Mouse (Mus musculus) limb, embryonic 11.5 days (tissue): ENCODE measurements around the gene Irf4. TPM values are rescaled to one million over a fixed set of nuclear protein-coding genes. Genes with fewer than 3 reads are reported as not detected.

Experiments
- ATAC-seq: fragments of 200-750 bp; cut with Nextera tagmentation; 2 replicates; pipeline ENCODE4 v1.8.0; 2017; ENCODE audit warnings: low read depth; ENCODE audit not compliant: insufficient number of reproducible peaks, low FRiP score, low TSS enrichment
- DNase-seq: peaks from one replicate; pipeline ENCODE4 v3.0.0-alpha.2; 2015; ENCODE audit warnings: low spot score
- H3K27ac ChIP-seq: fragments of 300-500 bp; sonication (generic); replicated peaks from 2 replicates; pipeline ENCODE4 v1.5.1; 2014; ENCODE audit warnings: low read depth, mild to moderate bottlenecking, low read length
- H3K27me3 ChIP-seq: fragments of 300-500 bp; sonication (generic); 2 replicates; pipeline ENCODE4 v1.6.1; 2014; ENCODE audit warnings: mild to moderate bottlenecking, low read length, mixed read lengths; ENCODE audit not compliant: control insufficient read depth, insufficient read depth
- H3K36me3 ChIP-seq: fragments of 300-500 bp; sonication (generic); 2 replicates; pipeline ENCODE4 v1.6.1; 2014; ENCODE audit warnings: mild to moderate bottlenecking, low read length, moderate library complexity, mixed read lengths; ENCODE audit not compliant: control insufficient read depth, insufficient read depth
- H3K4me1 ChIP-seq: fragments of 300-500 bp; sonication (generic); 2 replicates; pipeline ENCODE4 v1.6.1; 2014; ENCODE audit warnings: low read length, mixed read lengths; ENCODE audit not compliant: control insufficient read depth, insufficient read depth
- H3K4me2 ChIP-seq: fragments of 300-500 bp; sonication (generic); 2 replicates; pipeline ENCODE4 v1.6.1; 2014; ENCODE audit warnings: low read depth, mild to moderate bottlenecking, moderate library complexity; ENCODE audit not compliant: severe bottlenecking
- H3K4me3 ChIP-seq: fragments of 300-500 bp; sonication (generic); 2 replicates; pipeline ENCODE4 v1.5.1; 2014; ENCODE audit warnings: low read depth, low read length
- H3K9ac ChIP-seq: fragments of 300-500 bp; sonication (generic); 2 replicates; pipeline ENCODE4 v1.6.1; 2014; ENCODE audit warnings: mild to moderate bottlenecking, low read length
- H3K9me3 ChIP-seq: fragments of 300-500 bp; sonication (generic); 2 replicates; pipeline ENCODE4 v1.6.1; 2016; ENCODE audit warnings: low read length; ENCODE audit not compliant: control insufficient read depth
- WGBS: fragments of 180-500 bp; shearing (Covaris S2); extraction: QIAGEN DNeasy Blood & Tissue Kit; methylation state at CpG from one replicate; pipeline ENCODE4 v1.1.7; 2014; 5-methylcytosine and 5-hydroxymethylcytosine counted together
- polyA plus RNA-seq: library from polyadenylated mRNA; unstranded; fragments of >200 nt; fragmentation: Nextera tagmentation; extraction: Ambion mirVana; gene quantifications from 2 replicates; pipeline ENCODE4 v1.2.1, GENCODE M21; 2014

The Irf4 gene
- polyA plus RNA-seq, 1 experiment from 2014 or later = not detected

GRCm38 (mm10) chr13:30715060-30715459 is 34.0 kb upstream of the Irf4 start:
- H3K4me2 ChIP-seq = no peak overlapping the region
- H3K27me3 ChIP-seq = no peaks in the 10 kb centered on the region
- no peaks in the 10 kb centered on the region for H3K9me3 ChIP-seq
- H3K4me3 ChIP-seq = no peak overlapping the region
- ATAC-seq (no peak), DNase-seq (no peak)
- no peak overlapping the region for H3K9ac ChIP-seq
- no peaks in the 10 kb centered on the region for H3K4me1 ChIP-seq
- WGBS = 86% methylated on average over 7 of the region's 7 CpGs
- H3K36me3 ChIP-seq = no peaks in the 10 kb centered on the region
- H3K27ac ChIP-seq = no peak overlapping the region

- no peak overlapping the region for H3K4me3 ChIP-seq
- ATAC-seq = no peak
These were observed 33.5 kb upstream of the Irf4 start for GRCm38 (mm10) chr13:30715573-30715972.

GRCm38 (mm10) chr13:30716611-30717010 is 32.4 kb upstream of the Irf4 start:
- Histone ChIP-seq H3K27me3 (no peaks in the 10 kb centered on the region), H3K4me2 (no peak overlapping the region), H3K9ac (no peak overlapping the region), H3K27ac (no peak overlapping the region), H3K36me3 (no peaks in the 10 kb centered on the region), H3K4me3 (no peak overlapping the region), H3K4me1 (no peaks in the 10 kb centered on the region), H3K9me3 (no peaks in the 10 kb centered on the region)
- WGBS = 77% methylated on average over 5 of the region's 5 CpGs
- no peak for DNase-seq
- ATAC-seq = no peak

More at GRCm38 (mm10) chr13:30715573-30715972, 33.5 kb upstream of the Irf4 start:
- H3K9ac ChIP-seq = no peak overlapping the region
- H3K9me3 ChIP-seq = no peaks in the 10 kb centered on the region
- no peak for DNase-seq
- H3K4me2 ChIP-seq = no peak overlapping the region
- no peaks in the 10 kb centered on the region for H3K36me3 ChIP-seq
- H3K27me3 ChIP-seq = no peaks in the 10 kb centered on the region
- H3K4me1 ChIP-seq = no peaks in the 10 kb centered on the region
- no peak overlapping the region for H3K27ac ChIP-seq
- WGBS = 88% methylated on average over 4 of the region's 4 CpGs

- H3K36me3 ChIP-seq = no peaks in the 10 kb centered on the region
- no peak overlapping the region for H3K27ac ChIP-seq
- H3K9me3 ChIP-seq = no peaks in the 10 kb centered on the region
- no peaks in the 10 kb centered on the region for H3K4me1 ChIP-seq
- 23% methylated on average over 7 of the region's 7 CpGs for WGBS
- H3K27me3 ChIP-seq = no peaks in the 10 kb centered on the region
- ATAC-seq = no peak
- no peak overlapping the region for H3K4me2 ChIP-seq
- DNase-seq = no peak
- H3K9ac ChIP-seq = no peak overlapping the region
- H3K4me3 ChIP-seq = no peak overlapping the region
These were observed 26.4 kb upstream of the Irf4 start for GRCm38 (mm10) chr13:30722601-30723000.

GRCm38 (mm10) chr13:30723258-30723657 is 25.8 kb upstream of the Irf4 start:
- H3K9ac ChIP-seq = no peak overlapping the region
- H3K36me3 ChIP-seq = no peaks in the 10 kb centered on the region
- DNase-seq (no peak), ATAC-seq (no peak)
- H3K9me3 ChIP-seq = no peaks in the 10 kb centered on the region
- no peak overlapping the region for H3K4me2 ChIP-seq
- H3K4me3 ChIP-seq = no peak overlapping the region
- H3K27me3 ChIP-seq = no peaks in the 10 kb centered on the region
- H3K27ac ChIP-seq = no peak overlapping the region
- H3K4me1 ChIP-seq = no peaks in the 10 kb centered on the region
- 58% methylated on average over 5 of the region's 5 CpGs for WGBS

GRCm38 (mm10) chr13:30723858-30724257 is 25.2 kb upstream of the Irf4 start:
- Histone ChIP-seq H3K27ac (no peak overlapping the region), H3K4me2 (no peak overlapping the region), H3K9me3 (no peaks in the 10 kb centered on the region), H3K9ac (no peak overlapping the region), H3K4me3 (no peak overlapping the region), H3K4me1 (no peaks in the 10 kb centered on the region), H3K36me3 (no peaks in the 10 kb centered on the region), H3K27me3 (no peaks in the 10 kb centered on the region)
- 67% methylated on average over 8 of the region's 8 CpGs for WGBS
- DNase-seq = no peak
- ATAC-seq = no peak

GRCm38 (mm10) chr13:30724691-30725271 is 24.2 kb upstream of the Irf4 start:
- no peak for ATAC-seq
- no peak for DNase-seq

GRCm38 (mm10) chr13:30726879-30727278 is 22.1 kb upstream of the Irf4 start:
- no peaks in the 10 kb centered on the region for H3K36me3 ChIP-seq
- DNase-seq (no peak), ATAC-seq (no peak)
- H3K27me3 ChIP-seq = no peaks in the 10 kb centered on the region
- no peak overlapping the region for H3K9ac ChIP-seq
- 81% methylated on average over 4 of the region's 4 CpGs for whole genome bisulfite sequencing
- H3K4me3 ChIP-seq = no peak overlapping the region
- no peaks in the 10 kb centered on the region for H3K9me3 ChIP-seq
- no peaks in the 10 kb centered on the region for H3K4me1 ChIP-seq
- H3K4me2 ChIP-seq = no peak overlapping the region
- H3K27ac ChIP-seq = no peak overlapping the region

More at GRCm38 (mm10) chr13:30724691-30725271, 24.2 kb upstream of the Irf4 start:
- Histone ChIP-seq H3K36me3 (no peaks in the 10 kb centered on the region), H3K9ac (no peak overlapping the region), H3K27me3 (no peaks in the 10 kb centered on the region), H3K9me3 (no peaks in the 10 kb centered on the region), H3K4me2 (no peak overlapping the region), H3K4me1 (no peaks in the 10 kb centered on the region), H3K27ac (no peak overlapping the region), H3K4me3 (no peak overlapping the region)
- 40% methylated on average over 7 of the region's 7 CpGs for WGBS

- no peak overlapping the region for H3K4me3 ChIP-seq
- WGBS = 91% methylated on average over 7 of the region's 7 CpGs
- H3K27ac ChIP-seq = no peak overlapping the region
- no peaks in the 10 kb centered on the region for H3K36me3 ChIP-seq
- DNase-seq = no peak
- no peak for ATAC-seq
- H3K4me2 ChIP-seq = no peak overlapping the region
- no peaks in the 10 kb centered on the region for H3K4me1 ChIP-seq
- H3K27me3 ChIP-seq = no peaks in the 10 kb centered on the region
- no peaks in the 10 kb centered on the region for H3K9me3 ChIP-seq
- no peak overlapping the region for H3K9ac ChIP-seq
These were observed 20.9 kb upstream of the Irf4 start for GRCm38 (mm10) chr13:30728155-30728554.
